Mouse (Mus musculus): ENCODE measurements around the gene Rhou. TPM values are rescaled to one million over a fixed set of nuclear protein-coding genes. Genes with fewer than 3 reads are reported as not detected.
A peak's percentile ranks its signal among the peaks of the same experiment; 100 is the strongest.

Rhou gene
- total RNA-seq, 2 experiments from 2014 or later, result 30.1 to 41.0 TPM

- no peak for DNase-seq (ENCODE audit: low spot score)
These were observed 5.2 kb upstream of the Rhou start for GRCm38 (mm10) chr8:123648245-123649170.

DNA sequence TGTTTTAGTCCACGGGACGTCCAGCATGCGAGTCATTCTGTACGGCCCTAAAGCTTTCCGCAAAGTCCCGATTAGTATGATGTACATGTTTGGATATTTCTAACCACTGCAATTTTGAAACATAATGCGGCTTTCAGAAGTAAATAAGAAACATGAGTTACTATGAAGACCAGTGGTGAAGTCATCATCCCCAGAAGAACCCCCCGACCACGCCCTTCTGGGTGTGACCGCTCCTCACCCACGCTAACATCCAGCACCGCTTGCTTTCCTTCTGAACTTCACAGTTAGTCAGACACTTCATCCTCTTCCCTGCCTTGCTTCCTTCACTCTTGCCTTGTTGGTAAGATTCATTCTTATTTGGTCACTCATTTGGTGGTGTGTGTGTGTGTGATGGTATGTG lies 4.2 kb upstream of the Rhou start:
- DNase-seq (ENCODE audit: low spot score), result no peak

DNA sequence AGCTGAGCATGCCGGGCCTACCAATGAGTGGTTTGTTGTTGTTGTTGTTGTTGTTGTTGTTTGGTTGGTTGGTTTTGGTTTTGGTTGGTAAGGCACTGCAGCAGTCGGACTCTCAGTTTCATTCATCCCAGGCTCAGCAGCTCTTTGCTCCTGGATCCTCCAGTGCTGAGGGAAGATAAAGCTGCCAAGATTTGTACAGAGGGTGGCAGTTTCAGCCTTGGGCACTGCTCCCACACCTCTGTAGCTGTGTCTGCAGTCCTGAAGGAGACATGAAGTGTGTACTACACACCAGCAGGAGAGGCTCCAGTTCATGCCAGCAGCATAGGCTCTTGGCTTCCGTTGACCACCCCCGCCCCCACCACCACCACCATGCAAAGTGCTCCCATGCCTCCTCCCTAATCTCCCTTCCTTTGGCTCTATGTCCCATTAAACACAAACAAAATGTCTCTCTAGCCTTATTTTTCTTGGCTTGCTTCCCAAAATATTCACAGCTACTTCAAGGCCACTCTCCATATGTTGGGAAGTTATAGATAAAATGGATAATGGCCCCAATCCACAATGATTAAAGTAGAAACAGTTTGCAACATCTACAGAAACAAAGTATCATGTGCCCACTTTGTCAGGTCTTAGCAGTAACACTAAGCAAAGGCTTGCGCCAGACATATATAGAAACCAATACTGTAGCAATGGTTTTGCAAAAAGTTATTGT lies 2.2 kb upstream of the Rhou start:
- DNase-seq (ENCODE audit: low spot score), result no peak

DNA sequence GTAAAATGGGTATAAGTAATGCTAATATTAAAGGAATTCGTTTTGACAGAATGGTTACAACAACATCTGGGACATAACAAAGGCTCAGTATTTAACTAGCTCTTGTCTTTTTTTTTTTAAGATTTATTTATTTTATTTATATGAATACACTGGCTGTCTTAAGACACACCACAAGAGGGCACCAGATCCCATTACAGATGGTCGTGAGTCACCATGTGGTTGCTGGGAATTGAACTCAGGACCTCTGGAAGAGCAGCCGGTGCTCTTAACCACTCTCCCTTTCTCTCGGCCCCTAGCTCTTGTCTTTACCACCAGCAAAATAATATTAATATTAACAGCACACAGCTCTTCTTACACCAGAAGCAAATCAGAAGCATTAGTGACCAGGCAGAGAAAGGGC lies 1.1 kb upstream of the Rhou start:
- DNase-seq (ENCODE audit: low spot score), result no peak

- peak; percentile 35 for DNase-seq (ENCODE audit: low spot score)
These were observed 353 bp downstream of the Rhou start for GRCm38 (mm10) chr8:123653994-123654569.

DNA sequence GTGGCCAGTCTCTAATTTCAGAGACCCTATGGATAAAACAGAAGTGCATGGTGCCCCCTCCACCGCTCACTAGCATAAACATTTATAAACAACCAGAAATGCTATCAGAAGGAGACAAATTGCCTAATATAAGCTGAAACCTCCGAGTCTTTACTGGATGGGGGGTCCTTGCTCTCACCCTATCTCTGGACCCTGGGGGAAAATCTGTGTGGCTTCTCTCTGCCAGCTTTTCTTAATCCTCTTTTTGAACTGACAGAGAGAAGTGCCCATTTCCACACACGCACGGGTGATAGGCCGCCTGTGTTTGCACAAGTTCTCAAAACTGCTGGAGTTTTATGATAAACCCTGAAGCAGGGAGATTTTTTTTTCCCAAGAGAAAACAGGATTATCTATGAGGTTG lies 1.0 kb downstream of the Rhou start:
- no peak for DNase-seq (ENCODE audit: low spot score)

- DNase-seq (ENCODE audit: low spot score), result peak; percentile 36
These were observed 1.6 kb downstream of the Rhou start for GRCm38 (mm10) chr8:123655351-123655779.

- DNase-seq (ENCODE audit: low spot score), result no peak
These were observed 4.1 kb downstream of the Rhou start for GRCm38 (mm10) chr8:123657826-123658225.

- no peak for DNase-seq (ENCODE audit: low spot score)
These were observed 5.8 kb downstream of the Rhou start for GRCm38 (mm10) chr8:123659469-123660057.

DNA sequence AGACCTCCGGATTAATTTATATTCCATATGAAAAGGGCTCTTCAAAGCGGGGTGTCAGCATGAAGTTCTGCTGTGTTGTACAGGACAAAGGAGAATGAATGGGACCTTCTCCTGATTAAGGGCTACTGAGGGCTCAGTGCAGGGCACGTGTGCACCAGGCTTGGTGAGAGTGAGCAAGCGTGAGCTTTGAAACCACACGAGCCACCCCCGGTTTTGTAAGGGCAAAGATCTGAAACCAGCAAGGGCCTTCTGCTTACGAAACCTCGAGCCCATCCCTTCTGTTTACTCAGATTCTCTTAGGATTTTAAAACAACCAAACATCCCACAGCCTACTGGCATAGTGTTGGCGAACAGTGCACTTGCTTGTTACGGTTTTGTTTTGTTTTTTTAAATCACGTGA lies 7.8 kb downstream of the Rhou start:
- DNase-seq (ENCODE audit: low spot score), result no peak

DNA sequence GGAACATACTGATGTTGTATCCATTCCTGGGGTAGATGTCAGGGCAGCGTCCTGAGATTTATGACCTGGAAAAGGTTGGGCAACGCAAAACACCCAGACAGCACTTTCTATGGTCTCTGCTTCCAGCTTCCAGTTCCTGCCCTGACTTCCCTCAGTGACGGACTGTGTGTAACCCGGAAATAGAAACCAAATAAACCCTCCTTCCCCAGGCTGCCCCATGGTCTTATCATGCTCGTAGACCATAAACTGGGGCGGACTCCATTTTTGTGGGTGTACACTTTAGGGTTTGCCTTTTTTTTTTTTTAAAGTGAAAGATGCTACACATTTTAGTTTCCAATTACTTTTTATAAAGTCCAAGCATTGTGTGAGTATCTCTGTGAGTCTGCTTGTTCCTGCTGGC lies 11.9 kb downstream of the Rhou start:
- DNase-seq (ENCODE audit: low spot score), result no peak

- no peak for DNase-seq (ENCODE audit: low spot score)
These were observed 13.1 kb downstream of the Rhou start for GRCm38 (mm10) chr8:123666832-123667231.

- DNase-seq (ENCODE audit: low spot score), result no peak
These were observed 15.0 kb downstream of the Rhou start for GRCm38 (mm10) chr8:123668681-123669080.

DNA sequence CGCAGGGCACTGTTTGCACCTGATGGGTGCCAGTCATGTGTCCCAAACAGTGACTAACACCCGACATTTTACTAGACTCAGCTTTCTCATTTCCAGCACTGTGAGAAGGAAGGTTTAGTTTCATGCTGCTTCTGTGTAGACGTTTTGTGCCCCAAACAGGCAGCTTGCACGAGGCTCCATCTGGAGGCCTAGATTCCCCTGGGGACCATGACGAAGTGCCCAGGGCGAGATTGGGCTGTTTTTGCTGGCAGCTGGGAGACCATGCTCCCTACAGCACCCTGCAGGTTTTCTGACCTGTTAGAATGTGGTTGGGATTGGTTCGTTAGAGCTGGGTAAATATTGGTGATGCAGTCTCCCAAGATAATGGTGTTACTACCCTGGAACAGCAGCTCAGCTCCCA lies 17.0 kb downstream of the Rhou start:
- DNase-seq (ENCODE audit: low spot score), result no peak

DNA sequence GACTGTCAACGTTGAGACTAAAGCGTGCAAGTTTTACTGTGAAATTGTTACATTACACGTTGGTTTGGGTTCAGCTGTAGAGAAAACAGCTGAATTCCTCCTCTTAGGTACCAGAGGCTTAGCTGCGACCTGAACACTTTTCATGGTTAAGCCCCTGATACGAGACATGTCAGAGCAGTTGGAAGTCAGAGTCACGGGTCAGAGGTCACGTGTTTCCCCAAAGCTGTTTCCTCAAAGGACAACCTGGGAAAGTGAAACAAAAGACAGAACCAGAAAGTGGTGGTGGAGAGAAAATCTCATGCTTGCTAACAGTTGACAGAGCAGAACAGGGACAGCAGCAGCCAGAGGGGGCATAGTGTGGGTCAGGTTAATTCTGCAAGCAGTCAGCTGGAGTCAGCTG lies 17.7 kb downstream of the Rhou start:
- no peak for DNase-seq (ENCODE audit: low spot score)

GRCm38 (mm10) chr8:123672648-123673047 lies 18.9 kb downstream of the Rhou start:
- DNase-seq (ENCODE audit: low spot score), result no peak

- DNase-seq (ENCODE audit: low spot score), result no peak
These were observed 21.9 kb downstream of the Rhou start for GRCm38 (mm10) chr8:123675611-123676010.

GRCm38 (mm10) chr8:123678390-123678789 lies 24.7 kb downstream of the Rhou start:
- DNase-seq (ENCODE audit: low spot score), result no peak

DNA sequence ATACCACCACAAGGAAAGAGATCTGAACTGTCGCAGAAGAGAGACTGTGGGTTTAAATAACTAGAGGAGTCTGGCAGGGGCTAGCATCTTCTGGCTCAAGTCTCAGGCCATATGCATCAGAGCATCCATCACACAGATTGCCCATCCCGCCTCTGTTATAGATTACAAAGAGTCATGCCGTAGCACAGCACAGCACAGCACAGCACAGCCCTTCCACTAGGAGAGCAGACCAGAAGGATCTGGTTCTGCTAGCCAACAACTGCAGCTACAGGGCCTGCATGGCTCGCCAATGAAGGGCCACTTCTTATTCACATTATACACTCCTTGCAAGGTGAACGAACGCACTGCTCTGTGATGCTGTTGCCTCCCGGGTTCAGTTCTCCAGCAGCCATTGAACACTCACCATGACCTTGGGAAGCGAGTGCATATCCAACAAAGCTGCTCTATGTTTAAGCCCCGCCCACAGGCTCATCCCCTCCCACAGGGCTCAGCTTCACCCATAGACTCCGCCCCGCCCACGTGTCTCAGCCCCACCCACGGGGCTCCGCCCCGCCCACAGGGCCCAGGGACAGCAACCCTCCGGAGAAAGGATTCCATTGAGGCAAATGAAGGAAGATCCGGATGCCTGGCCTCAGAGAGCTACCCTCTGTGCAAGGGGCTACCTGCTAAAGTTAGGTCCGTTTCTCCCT lies 28.5 kb downstream of the Rhou start:
- no peak for DNase-seq (ENCODE audit: low spot score)

- DNase-seq (ENCODE audit: low spot score), result no peak
These were observed 29.6 kb downstream of the Rhou start for GRCm38 (mm10) chr8:123683321-123683720.

DNA sequence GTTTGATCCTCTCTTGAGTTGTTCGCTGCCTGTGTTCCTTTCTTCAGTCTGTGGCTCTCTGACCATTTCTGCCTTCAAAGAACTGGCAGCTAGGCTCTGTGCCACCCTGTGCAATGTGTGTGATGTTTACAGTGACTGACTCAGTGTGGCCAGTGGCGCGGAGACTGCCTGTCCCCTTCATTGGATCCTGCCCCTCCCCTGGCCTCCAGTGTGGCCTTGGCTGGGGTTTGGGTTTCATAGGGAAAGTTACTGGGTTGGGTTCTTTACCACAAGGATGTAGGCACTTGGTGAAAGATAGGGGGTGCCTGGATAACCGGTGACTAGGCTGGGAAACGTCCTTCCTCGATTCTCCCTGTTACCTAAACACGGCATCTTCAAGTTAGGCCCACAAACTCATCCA lies 31.1 kb downstream of the Rhou start:
- DNase-seq (ENCODE audit: low spot score), result no peak

Measured in gastrocnemius, adult 18-20 months (tissue).